Mouse (Mus musculus) neural tube, embryonic 13.5 days (tissue): ENCODE results near the gene Nek1. TPM values are rescaled to one million over a fixed set of nuclear protein-coding genes. Genes with fewer than 3 reads are reported as not detected.

Experiments
- ATAC-seq: fragments of 200-750 bp; cut with Nextera tagmentation; 2 replicates; pipeline ENCODE4 v1.8.0; 2017; ENCODE audit warnings: low read depth, mild to moderate bottlenecking, moderate TSS enrichment, moderate library complexity
- H3K27ac ChIP-seq: fragments of 300-500 bp; sonication (generic); replicated peaks from 2 replicates; pipeline ENCODE4 v1.5.1; 2015; ENCODE audit warnings: moderate library complexity, mild to moderate bottlenecking, inconsistent platforms
- H3K27me3 ChIP-seq: fragments of 300-500 bp; sonication (generic); 2 replicates; pipeline ENCODE4 v1.6.1; 2015; ENCODE audit warnings: mild to moderate bottlenecking, inconsistent platforms
- H3K36me3 ChIP-seq: fragments of 300-500 bp; sonication (generic); 2 replicates; pipeline ENCODE4 v1.6.1; 2015; ENCODE audit warnings: mild to moderate bottlenecking, inconsistent platforms
- H3K4me1 ChIP-seq: fragments of 300-500 bp; sonication (generic); replicated peaks from 2 replicates; pipeline ENCODE4 v1.6.1; 2015; ENCODE audit warnings: inconsistent platforms
- H3K4me2 ChIP-seq: fragments of 300-500 bp; sonication (generic); 2 replicates; pipeline ENCODE4 v1.6.1; 2015; ENCODE audit warnings: inconsistent platforms, mild to moderate bottlenecking, moderate library complexity
- H3K4me3 ChIP-seq: fragments of 300-500 bp; sonication (generic); 2 replicates; pipeline ENCODE4 v1.5.1; 2015; ENCODE audit warnings: mild to moderate bottlenecking, inconsistent platforms
- H3K9ac ChIP-seq: fragments of 300-500 bp; sonication (generic); 2 replicates; pipeline ENCODE4 v1.6.1; 2015; ENCODE audit warnings: moderate library complexity, mild to moderate bottlenecking, inconsistent platforms
- H3K9me3 ChIP-seq: fragments of 300-500 bp; sonication (generic); 2 replicates; pipeline ENCODE4 v1.6.1; 2016; ENCODE audit warnings: inconsistent platforms
- whole genome bisulfite sequencing: fragments of 180-500 bp; shearing (Covaris S2); methylation state at CpG from one replicate; pipeline ENCODE4 v1.1.7; 2015; 5-methylcytosine and 5-hydroxymethylcytosine counted together
- polyA plus RNA-seq: library from polyadenylated mRNA; unstranded; fragments of >200 nt; fragmentation: Nextera tagmentation; extraction: Ambion mirVana; gene quantifications from 2 replicates; pipeline ENCODE4 v1.2.1, GENCODE M21; 2015

Nek1 gene
- polyA plus RNA-seq, 1 experiment from 2014 or later, result 31.8 TPM

GRCm38 (mm10) chr8:61171546-61171945, 178.6 kb downstream of the Nek1 start:
- H3K27me3 ChIP-seq, result no peaks in the 10 kb centered on the region
- H3K9me3 ChIP-seq, result no peaks in the 10 kb centered on the region
- H3K4me3 ChIP-seq, result no peak overlapping the region
- no peak for ATAC-seq
- WGBS, result 78% methylated on average over 3 of the region's 3 CpGs
- H3K9ac ChIP-seq, result no peak overlapping the region
- H3K4me1 ChIP-seq, result peaks cover 10% of the 10 kb centered on the region
- no peak overlapping the region for H3K27ac ChIP-seq
- no peaks in the 10 kb centered on the region for H3K36me3 ChIP-seq
- no peak overlapping the region for H3K4me2 ChIP-seq

DNA sequence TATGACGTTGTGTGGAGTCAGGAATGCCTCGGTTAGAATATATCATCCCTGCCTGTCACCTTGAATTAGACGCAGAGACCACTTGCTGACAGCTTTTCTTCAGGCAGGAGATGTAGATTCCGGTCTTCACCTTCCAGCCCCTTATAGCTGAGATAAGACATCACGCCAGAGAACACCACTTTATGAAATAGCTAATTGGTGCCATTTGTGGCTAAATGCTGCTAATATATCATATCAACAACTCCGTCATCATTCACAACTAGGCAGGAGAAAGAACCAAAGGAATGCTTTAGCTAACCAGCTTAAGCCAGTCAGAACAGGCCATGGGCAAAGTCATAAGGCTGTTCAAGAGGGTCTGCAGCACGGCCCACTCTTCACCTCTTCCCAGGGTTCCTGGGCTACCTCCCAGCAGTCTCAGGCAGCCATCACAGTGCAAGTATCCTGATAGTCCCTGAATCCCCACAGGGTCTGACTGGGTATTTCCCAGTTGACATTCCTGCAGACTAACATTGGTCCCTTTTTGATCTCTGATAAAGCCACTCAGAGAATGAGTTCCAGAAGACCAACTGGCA, 181.0 kb downstream of the Nek1 start:
- 71% methylated on average over 7 of the region's 7 CpGs for WGBS
- no peaks in the 10 kb centered on the region for H3K36me3 ChIP-seq
- no peaks in the 10 kb centered on the region for H3K9me3 ChIP-seq
- H3K4me3 ChIP-seq, result no peak overlapping the region
- H3K4me1 ChIP-seq, result peaks cover 12% of the 10 kb centered on the region
- H3K9ac ChIP-seq, result no peak overlapping the region
- peak; percentile 63; the same call in 1 of the 2 replicates for ATAC-seq
- H3K27ac ChIP-seq, result 0 out of 2 replicates have a peak overlapping the region, but pooled peaks have one; percentile 46
- no peak overlapping the region for H3K4me2 ChIP-seq
- no peaks in the 10 kb centered on the region for H3K27me3 ChIP-seq

- no peaks in the 10 kb centered on the region for H3K9me3 ChIP-seq
- no peaks in the 10 kb centered on the region for H3K27me3 ChIP-seq
- no peak overlapping the region for H3K9ac ChIP-seq
- H3K27ac ChIP-seq, result no peak overlapping the region
- peaks cover 16% of the 10 kb centered on the region for H3K4me1 ChIP-seq
- H3K36me3 ChIP-seq, result no peaks in the 10 kb centered on the region
- 99% methylated on average over 2 of the region's 2 CpGs for WGBS
- ATAC-seq, result no peak
- no peak overlapping the region for H3K4me2 ChIP-seq
- H3K4me3 ChIP-seq, result no peak overlapping the region
Observed at GRCm38 (mm10) chr8:61175876-61176275, 182.9 kb downstream of the Nek1 start.

- Histone ChIP-seq H3K4me1 (peaks cover 16% of the 10 kb centered on the region), H3K9me3 (no peaks in the 10 kb centered on the region), H3K9ac (no peak overlapping the region), H3K4me3 (no peak overlapping the region), H3K27ac (no peak overlapping the region), H3K36me3 (no peaks in the 10 kb centered on the region), H3K27me3 (no peaks in the 10 kb centered on the region), H3K4me2 (no peak overlapping the region)
- 83% methylated on average over 12 of the region's 12 CpGs for WGBS
- no peak for ATAC-seq
Observed at GRCm38 (mm10) chr8:61177680-61178593, 184.9 kb downstream of the Nek1 start.

GRCm38 (mm10) chr8:61178594-61179140, 185.7 kb downstream of the Nek1 start:
- Histone ChIP-seq H3K27me3 (no peaks in the 10 kb centered on the region), H3K4me3 (no peak overlapping the region), H3K36me3 (no peaks in the 10 kb centered on the region), H3K4me2 (no peak overlapping the region), H3K4me1 (peaks cover 14% of the 10 kb centered on the region), H3K9me3 (no peaks in the 10 kb centered on the region), H3K27ac (no peak overlapping the region), H3K9ac (no peak overlapping the region)
- WGBS, result 52% methylated on average over 11 of the region's 11 CpGs
- ATAC-seq, result 0 out of 2 replicates have a peak, but pooled peaks have one; percentile 19

Other genes starting within 250 kb of the Nek1 start
- gene Hpf1, start 102.8 kb upstream of the Nek1 start, polyA plus RNA-seq, result 107 and 116 TPM in 2 replicates
- gene Clcn3, start 9.9 kb upstream of the Nek1 start, polyA plus RNA-seq, result 51.4 and 55.6 TPM in 2 replicates
- gene Sh3rf1, start 230.7 kb downstream of the Nek1 start, polyA plus RNA-seq, result 19.8 and 22.3 TPM in 2 replicates